Mouse (Mus musculus) brain, embryonic 18.5 days (tissue): ENCODE data around the gene Gm10842.
"Not testable (repeated sequence)": the region's sequence is repeated elsewhere in the genome, so short reads cannot be mapped to it uniquely, and the experiment has no call there.

ENCODE experiments used
- DNase-seq: peaks from one replicate; pipeline ENCODE4 v3.0.0-alpha.2; 2012; ENCODE audit warnings: low read depth, low spot score

Gene Gm10842

GRCm38 (mm10) chr11:105146593-105146992 lies at the start of gene Gm10842:
Gm10842 (plus strand) TSS chr11:105146893.
- no peak for DNase-seq

- DNase-seq, result not testable (repeated sequence)
These were observed 34.2 kb upstream of the Gm10842 start for GRCm38 (mm10) chr11:105112448-105112847.

- DNase-seq, result no peak
These were observed 28.9 kb upstream of the Gm10842 start for GRCm38 (mm10) chr11:105117814-105118213.

- no peak for DNase-seq
These were observed 26.1 kb upstream of the Gm10842 start for GRCm38 (mm10) chr11:105120551-105121061.

GRCm38 (mm10) chr11:105121792-105122191 lies 24.9 kb upstream of the Gm10842 start:
- DNase-seq, result not testable (repeated sequence)

- no peak for DNase-seq
These were observed 22.7 kb upstream of the Gm10842 start for GRCm38 (mm10) chr11:105123986-105124385.

GRCm38 (mm10) chr11:105125735-105126519 lies 20.8 kb upstream of the Gm10842 start, which contains the start of gene Mettl2:
Mettl2 (plus strand) TSS chr11:105126425.
- DNase-seq, result peak; percentile 78

- no peak for DNase-seq
These were observed 20.1 kb upstream of the Gm10842 start for GRCm38 (mm10) chr11:105126520-105127029.

- DNase-seq, result no peak
These were observed 11.0 kb upstream of the Gm10842 start for GRCm38 (mm10) chr11:105135692-105136091.

GRCm38 (mm10) chr11:105137255-105137654 lies 9.4 kb upstream of the Gm10842 start:
- not testable (repeated sequence) for DNase-seq

- DNase-seq, result not testable (repeated sequence)
These were observed 6.2 kb upstream of the Gm10842 start for GRCm38 (mm10) chr11:105140512-105140911.

GRCm38 (mm10) chr11:105141115-105141514 lies 5.6 kb upstream of the Gm10842 start:
- DNase-seq, result no peak

GRCm38 (mm10) chr11:105143564-105143963 lies 3.1 kb upstream of the Gm10842 start:
- no peak for DNase-seq

- no peak for DNase-seq
These were observed 2.6 kb upstream of the Gm10842 start for GRCm38 (mm10) chr11:105144084-105144483.

- DNase-seq, result no peak
These were observed 2.0 kb upstream of the Gm10842 start for GRCm38 (mm10) chr11:105144508-105145210.

- no peak for DNase-seq
These were observed 1.5 kb upstream of the Gm10842 start for GRCm38 (mm10) chr11:105145211-105145610.

- DNase-seq, result no peak
These were observed 2.7 kb downstream of the Gm10842 start for GRCm38 (mm10) chr11:105149353-105149752.

GRCm38 (mm10) chr11:105149766-105150165 lies 3.1 kb downstream of the Gm10842 start:
- DNase-seq, result no peak

- no peak for DNase-seq
These were observed 4.0 kb downstream of the Gm10842 start for GRCm38 (mm10) chr11:105150691-105151090.

GRCm38 (mm10) chr11:105151226-105152016 lies 4.7 kb downstream of the Gm10842 start:
- no peak for DNase-seq

GRCm38 (mm10) chr11:105152017-105152300 lies 5.3 kb downstream of the Gm10842 start:
- DNase-seq, result no peak
